Mouse (Mus musculus) adrenal gland, postnatal 36 days (tissue): ENCODE results near the gene Bex6. TPM values are rescaled to one million over a fixed set of nuclear protein-coding genes. Genes with fewer than 3 reads are reported as not detected.

Experiments used
- DNase-seq, 2 experiments: peaks; one replicate each; pipeline ENCODE4 v3.0.0; 2021; ENCODE audit warnings: mixed read lengths in 1 of 2
- long read RNA-seq, 2 experiments: library from polyadenylated mRNA; stranded (forward); transcript quantifications; one replicate each; pipeline ENCODE4 v2.0.0; 2021; ENCODE audit warnings: borderline sequencing depth in 2 of 2
- total RNA-seq, 2 experiments: library from RNA; stranded (reverse); gene quantifications; 2 replicates each; pipeline ENCODE4 v1.2.3; 2021

The Bex6 gene
- not detected for total RNA-seq
- long read RNA-seq, experiment 1: 0 reads
- long read RNA-seq, experiment 2: 0 reads

DNA sequence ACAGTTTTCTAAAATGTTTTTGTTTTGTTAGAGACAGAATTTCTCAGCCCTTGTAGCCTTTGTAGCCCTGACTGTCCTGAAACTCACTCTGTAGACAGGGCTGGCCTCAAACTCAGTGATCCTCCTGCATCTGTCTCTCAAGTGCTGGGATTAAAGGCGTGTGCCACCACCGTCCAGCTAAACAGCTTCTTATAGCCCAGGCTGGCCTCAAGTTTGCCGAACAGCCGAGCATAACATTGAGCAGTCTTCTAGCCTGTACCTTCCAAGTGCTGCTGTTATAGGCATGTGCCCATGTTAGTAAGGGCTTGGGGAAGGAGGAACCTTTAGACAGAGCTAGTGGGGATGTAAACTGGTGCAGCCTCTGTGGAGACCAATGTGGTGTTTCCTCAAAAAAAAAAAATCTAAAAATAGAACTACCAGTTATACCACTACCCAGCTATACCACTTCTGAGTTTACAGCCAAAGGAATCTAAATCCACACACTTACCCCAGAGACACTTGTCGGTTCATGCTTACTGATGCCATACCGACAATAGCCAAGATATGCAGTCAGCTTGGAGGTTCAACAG lies at the start of gene Bex6:
TSS of gene Bex6 (plus strand) at position 491 of the 569 bp plus-strand sequence.
- DNase-seq: no peak

DNA sequence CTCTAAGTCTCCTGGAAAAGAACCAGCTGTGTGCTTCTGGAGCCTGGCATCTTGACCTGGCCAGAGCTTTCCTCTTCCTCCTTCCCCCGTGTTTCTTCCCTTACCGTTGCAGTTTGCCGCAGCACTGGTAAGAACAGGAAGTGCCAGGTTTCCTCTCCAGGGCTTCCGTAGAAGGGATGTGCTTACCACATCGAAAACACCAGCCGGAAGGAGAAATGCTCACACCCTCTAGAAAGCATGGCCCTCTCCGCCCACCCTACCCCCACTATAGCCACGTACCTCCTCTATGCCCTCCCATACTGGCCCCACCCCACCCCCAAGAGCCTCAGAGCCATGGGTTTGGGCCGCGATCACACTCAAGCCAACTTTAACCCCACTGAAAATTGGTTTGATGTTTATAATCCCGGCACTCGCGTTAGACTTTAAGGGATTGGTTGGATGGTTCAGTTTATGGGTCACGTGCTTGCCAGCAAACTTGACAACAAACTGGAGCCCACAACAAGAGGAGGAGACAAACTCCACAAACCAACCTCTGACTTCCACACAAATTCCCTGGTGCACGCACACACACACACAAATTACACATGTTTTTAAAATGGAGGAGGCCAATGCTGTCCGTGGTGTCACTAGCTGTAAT lies 49.3 kb upstream of the Bex6 start:
- peak; percentile 17 to 36 for DNase-seq

DNA sequence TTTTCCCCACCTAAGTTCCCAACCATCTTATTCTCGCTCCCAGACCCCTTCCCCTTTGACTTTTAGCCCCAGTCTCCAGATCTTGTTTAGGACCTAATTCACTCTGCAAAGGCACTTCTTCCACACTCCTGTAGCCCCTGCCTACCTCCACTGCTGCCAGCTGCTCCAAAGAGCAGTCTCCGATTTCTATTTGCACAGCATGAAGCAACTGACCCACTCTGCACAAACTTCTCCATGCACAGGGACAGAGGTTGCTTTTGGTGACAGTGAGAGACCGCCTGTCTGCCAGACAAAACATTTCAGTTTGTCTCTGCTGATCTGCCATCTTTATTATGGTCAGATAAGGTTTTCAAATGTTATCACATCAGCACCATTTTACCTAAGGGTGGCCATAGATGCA lies 46.5 kb upstream of the Bex6 start:
- DNase-seq: no peak

DNA sequence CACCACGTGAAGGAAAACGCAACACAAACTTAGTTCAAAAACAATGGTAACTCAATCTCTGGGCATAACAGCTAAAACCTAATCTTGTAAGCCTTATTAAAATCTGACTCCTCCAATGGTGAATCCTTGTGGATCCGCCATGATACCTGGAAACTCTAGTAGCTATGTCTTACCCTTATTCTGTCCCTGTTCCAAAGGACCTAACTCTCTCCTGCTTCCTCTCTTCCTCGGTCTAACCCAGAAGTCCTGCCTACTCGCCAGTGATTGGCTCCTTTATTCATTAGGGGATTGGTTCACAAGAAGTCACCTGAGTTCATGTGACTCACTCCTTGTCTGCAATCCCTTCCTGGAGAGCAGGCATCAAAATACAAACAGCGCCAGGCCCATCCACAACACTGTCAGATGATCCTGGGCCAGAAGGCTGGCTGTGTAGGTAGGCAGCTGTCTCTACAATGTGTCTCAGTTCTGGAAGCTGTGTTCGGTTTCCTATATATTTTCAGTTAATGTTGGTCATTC lies 43.7 kb upstream of the Bex6 start:
- DNase-seq: no peak

DNA sequence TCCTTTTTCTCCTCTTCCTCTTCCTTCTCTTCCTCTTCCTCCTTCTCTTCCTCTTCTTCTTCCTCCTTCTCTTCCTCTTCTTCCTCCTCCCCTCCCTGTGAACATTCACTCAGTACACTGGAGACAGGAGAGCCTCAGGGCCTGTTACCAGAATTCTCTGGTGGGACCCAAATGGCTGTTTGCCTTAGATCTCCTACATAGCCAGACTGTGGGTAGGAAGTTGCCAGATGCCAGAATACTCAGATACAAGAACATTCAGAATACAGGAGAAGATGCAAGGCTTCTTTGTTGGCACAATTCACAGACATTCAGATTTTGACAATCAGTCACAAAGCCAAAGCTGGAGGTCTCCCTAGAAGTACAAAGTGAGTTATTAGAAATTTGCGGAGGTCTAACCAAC lies 40.7 kb upstream of the Bex6 start:
- DNase-seq: no peak

DNA sequence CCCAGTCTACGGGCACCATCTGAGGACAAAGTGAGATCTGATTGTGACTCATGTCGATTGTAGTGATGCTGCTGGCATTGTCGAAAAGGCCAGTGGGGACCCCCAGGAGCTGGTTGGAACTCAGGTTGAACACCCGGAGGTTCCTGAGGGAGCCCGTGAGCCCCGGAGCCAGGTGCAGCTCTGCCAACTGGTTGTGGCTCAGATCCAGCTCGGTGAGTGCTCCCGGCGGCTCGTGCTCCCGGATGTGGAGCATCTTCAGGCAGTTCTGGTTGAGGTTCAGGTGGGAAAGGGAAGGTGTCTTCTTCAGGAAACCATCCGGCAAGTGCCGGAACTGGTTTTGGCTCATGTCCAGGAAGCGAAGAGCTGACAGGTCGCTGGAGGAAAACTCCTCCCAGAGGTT lies 35.9 kb upstream of the Bex6 start:
- no peak for DNase-seq

DNA sequence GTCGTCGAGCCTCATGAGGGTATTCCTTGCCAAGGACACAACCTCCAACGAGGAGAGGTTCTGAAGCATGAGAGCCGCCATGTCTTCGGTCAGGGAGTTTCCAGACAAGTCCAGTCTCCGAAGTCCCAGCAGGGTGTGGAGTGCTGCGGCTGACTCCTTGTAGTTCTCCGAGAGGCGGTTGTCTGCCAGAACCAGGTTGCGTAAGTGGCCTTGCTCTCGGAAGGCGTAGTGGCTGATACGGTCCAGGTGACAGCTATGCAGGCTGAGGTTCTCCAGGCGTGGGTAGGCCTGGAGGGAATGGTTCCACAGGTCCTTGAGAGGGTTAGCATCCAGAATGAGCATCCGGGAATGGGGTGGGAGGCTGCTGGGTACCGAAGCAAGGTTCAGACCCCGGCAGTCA lies 35.0 kb upstream of the Bex6 start:
- DNase-seq: peak in 1 of 2 experiments; percentile 18

DNA sequence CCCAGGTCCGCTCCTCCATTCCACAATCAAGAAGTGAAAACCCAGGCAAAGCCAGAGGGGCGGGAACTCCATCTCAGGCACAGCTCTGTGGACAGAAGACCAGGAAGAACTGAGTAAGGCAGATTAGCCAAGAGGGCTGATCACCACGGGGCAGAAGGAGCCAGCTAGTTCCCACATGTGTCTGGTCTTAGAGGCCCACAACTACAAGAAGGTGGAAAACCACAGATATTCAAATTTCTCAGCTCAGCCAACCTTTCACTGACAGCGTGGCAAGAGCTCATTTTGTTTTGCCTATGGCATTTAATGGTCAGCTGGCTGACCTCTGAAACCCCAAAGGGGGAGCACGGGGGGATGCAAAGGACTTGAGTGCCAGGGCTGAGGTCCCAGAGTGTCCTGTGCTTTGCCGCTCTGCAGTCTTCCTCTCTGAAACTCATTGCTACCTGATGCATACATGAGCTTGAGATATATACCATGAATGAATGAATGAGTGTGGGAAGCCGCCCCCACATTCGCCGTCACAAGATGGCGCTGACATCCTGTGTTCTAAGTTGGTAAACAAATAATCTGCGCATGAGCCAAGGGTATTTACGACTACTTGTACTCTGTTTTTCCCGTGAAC lies 31.9 kb upstream of the Bex6 start:
- no peak for DNase-seq

DNA sequence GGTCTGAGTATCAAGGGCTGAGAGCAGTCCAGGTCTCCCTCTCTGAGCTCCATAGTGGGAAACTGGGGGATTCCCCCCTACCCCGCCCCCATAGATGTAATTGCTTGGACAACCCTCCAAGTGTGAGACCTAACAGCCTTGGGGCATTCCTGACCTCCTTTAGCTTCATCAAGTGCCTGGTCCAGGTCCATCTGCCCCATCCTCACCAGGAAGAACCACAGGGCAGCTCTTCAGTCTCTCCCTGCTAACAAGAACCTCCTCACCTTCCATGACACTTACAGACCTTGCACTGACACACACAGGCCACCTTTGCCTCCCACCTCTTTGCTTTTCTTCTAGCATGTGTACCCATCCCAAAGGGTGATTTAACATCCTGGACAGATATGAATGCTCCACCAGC lies 25.6 kb upstream of the Bex6 start:
- DNase-seq: no peak

DNA sequence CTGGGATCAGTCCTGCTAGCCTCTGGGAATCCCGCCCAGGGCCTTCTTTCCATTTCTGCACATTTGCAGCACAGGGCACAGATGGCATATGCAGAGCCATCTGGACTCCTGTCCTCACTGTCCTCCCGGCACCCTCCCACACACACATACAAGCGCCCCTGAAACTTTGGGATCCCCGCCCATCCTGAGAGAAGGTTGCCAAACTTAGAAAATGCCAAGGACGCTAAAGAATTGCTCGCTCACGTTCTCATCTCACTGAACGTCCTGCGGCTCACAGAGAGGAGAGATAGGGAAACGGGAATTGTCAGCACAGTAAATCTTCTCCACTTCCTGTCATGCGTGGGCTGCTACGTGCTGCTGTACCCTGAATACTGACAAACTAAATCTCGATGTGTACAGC lies 25.2 kb upstream of the Bex6 start:
- DNase-seq: peak; percentile 81 to 82

DNA sequence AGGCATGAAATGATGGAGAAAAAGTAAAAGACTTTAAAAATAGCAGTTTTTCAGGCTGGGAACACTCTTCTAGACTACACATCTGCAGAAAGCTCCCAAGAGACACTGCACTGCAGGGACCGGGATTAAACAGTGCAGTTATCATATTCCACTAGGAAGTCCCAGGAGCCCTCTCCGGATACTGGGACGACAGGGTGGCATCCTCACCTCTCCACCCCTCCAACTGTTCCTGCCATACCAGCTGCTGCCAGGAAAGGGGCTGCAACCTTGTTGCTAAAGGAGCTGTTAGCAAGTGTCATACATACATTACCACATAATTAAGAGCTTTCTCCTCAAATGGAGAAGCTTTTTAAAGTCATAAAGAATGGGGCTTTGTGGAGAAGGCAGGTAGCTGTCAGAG lies 22.9 kb upstream of the Bex6 start:
- DNase-seq: no peak

DNA sequence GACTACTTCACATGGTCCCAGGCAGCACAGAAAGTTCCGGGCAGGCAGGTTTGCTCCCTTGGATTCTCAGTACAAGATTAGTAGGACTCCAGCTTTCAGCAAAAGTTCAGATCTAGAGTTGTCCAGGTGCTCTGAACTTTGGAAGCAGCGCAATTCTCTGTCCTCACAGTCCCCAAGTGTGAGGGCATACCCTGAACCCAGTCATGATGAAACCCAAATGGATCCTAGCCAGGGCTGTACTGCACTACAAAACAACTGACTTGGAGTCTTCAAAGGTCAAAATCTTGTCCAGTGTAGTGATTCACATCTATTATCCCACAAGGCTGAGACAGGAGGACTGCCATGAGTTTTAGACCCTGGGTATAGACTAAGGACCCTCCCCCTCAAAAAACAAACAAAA lies 22.3 kb upstream of the Bex6 start:
- DNase-seq: peak; percentile 29 to 52

DNA sequence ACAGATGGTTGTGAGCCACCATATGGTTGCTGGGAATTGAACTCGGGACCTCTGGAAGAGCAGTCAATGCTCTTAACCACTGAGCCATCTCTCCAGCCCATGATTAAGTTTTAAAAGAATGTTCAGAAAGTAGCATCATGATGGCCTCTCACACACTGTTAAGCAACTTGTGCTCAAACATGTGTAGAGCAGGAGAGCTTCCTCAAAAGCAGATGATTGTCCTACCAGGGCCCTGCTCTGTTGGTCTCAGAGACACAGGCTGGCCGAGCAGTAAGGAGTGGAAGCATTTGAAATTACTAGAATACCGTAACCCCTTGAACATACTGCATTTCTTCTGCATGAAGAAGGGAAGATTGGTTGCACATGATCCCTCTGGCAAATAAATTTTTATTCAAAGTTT lies 20.7 kb upstream of the Bex6 start:
- no peak for DNase-seq

DNA sequence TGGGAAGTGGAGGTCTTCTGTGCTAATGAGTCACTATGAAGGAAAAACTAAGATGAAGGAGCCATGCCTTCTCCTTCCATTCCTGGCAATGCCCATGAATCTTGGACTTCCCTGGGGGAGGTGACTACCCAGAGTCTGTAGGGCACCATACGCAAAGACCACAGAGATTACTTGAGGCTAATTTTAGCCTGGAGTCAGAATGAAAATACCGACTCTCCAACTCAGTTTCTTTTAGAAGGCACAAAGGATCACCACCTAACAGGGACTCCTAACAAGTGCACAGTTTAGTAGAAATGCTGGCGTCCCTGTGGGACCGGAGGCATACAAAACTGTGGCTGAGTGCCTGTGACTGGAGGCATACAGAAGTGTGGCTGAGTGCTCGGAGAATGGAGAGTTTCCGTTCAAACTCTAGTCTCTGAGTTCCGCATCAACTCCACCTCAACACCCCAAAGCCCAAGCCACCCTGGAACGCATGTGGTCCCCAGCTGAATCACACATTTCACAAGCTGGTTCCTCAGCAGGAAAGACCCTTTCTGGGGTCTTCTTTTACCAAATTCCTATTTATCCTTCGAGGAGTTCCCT lies 18.8 kb upstream of the Bex6 start:
- no peak for DNase-seq

DNA sequence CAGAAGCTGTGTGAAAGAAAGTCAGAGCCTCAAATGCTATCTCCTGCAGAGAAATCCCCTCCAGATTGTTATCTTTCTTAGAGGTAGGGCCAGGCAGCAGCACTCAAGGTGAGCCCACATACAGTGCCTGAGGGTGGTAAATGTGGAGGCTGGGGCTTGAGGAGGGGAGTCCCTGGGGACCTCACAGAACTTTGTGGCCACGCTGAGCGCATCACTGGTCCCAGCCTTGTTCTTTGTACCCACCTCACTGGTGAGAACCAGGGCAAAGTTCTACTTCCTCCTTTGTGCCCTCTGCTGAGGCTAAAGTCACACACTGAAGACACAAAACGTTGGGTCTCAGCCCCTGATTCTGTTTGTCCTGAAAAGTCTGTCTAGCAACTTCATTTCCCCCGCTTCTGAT lies 16.2 kb upstream of the Bex6 start:
- DNase-seq: no peak

DNA sequence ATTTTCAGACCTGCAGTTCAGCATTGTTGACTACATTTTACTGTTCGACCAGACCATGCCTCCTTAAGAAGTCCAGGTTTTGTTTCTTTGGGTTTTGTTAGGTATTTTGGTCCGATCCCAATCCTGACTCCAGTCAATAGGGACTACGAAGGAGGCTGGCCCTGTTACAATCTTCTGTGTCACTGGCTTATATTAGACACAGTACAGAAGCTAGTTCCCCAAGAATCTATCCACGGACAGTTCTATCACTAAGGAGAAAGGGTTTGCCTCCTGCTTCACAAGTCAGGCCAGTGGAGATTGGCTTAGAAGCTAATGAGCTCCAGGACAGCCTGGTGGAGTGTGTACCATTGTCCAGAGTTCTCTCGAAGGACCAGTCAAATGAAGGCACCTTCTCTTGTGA lies 15.7 kb upstream of the Bex6 start:
- no peak for DNase-seq

DNA sequence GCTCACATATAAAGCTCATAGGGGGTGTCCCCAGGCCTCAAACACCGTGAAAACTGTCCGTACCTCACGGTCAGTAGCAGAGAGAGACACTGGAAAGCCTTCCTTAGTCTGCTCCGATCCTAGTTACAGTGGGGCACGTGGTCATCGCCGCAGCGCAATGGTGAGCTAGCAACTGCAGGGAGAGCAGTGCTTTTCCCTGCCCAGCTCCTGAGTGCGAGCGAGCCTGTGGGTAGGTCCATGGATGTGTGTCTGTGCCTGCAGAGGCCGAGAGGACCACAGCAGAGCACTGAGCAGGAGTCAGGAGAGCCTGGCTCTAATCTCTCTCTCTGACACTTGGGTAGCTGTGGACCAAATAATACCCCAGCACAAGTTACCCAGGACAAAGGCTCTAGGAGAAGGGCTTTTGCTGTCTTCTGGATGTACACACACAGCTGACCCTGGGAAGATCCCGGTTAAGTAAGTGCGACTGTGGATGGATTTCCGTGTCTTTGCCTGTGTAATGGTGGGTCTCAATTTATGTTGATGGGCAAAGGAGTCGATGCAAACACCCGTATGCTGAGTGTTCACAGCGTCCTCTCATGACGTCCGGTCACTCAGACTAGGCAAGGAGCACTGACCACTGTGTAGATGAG lies 15.1 kb upstream of the Bex6 start:
- peak in 1 of 2 experiments; percentile 32 for DNase-seq

DNA sequence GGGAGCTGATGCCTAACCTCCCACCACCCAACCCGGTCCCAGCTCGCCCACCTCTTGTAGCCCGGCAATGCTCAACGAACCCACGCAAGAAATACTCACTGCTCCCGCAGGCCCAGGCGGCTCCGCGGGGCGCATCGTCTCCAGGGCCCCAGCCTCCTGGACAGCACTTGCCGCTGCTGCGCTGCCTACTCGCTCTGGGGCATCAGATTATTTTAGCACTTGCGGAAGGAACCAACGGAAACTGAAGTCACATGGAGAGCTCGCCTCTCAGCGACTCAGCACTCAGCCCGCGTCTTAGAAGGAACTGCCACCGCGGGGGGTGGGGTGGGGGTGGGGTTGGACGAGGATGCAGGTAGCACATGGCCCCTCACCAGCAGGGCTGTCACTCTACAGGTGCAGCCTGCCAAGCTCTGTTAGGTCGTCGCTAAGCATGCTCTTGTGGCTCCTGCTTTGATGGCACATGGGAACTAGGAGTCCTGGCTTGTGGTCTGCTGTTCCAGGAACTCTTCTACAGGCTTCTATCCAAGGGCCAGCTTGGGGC lies 14.3 kb upstream of the Bex6 start, which contains the start of gene Nrros:
TSS of gene Nrros (minus strand) at position 314 of the 541 bp plus-strand sequence.
- DNase-seq: peak; percentile 50 to 60

DNA sequence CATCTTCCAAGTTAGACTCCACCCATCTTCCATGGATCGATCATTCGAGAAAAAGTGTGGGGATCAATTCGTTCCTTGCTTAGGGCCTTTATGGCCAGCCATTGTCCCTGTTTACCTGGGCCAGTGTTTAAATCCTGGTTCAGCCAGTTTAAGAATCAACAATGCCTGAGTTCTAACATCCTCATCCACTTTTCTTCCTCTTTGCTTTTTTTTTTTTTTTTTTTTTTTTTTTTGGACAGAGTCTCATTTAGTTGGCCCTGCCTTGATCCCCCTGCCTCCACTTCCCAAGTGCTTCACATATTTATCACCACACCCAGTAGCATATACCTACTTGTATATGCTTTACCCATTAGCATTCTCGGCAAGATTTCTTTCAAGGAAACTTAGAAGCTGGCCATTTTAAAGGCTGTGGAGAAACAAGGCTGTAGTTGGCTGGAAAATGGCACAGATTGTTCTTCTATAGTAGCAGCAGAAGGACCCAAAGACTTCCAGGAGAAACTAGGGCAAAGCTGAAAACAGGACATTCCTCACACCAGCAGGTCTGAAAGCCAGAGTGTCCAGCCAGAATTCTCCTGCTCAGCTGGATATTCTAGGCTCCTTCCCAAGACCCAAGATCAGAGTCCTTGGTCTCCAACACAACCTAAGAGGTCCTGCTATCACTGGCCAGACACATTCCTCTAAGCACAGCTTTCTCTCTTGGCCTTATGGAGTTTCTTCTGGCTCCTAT lies 11.6 kb upstream of the Bex6 start:
- no peak for DNase-seq

DNA sequence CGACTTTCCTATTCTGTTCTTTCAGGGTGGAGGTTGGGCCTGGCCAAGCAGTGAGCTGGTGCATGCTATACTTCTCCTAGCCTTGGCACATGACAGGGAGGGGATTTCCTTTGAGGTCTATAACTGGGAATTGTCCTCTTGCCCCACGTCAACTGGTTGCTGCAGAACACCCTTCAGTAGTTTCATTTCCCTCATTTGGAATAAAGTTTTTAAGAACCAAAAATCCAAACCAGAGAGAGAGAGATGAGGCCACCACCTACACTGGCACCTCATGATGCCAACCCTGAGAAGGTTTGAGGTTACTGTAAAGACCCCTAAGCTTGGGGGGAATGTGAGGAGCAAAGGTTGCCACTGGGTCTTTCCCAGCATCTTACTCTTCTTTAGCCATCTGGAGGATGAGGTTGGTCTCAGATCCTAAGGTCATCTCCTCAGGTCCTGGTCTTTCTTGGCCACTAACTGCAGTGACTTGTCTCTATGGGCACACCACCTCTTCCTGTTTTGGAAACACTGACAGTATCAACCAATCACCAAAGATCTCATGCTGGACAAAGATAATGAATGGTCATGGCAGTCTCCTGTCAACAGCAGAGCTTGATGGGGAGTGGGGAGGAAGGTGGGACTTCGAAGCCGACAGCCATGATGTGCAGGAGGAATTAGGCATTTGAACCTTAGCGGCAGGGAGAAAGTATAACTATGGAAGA lies 8.4 kb upstream of the Bex6 start:
- no peak for DNase-seq

DNA sequence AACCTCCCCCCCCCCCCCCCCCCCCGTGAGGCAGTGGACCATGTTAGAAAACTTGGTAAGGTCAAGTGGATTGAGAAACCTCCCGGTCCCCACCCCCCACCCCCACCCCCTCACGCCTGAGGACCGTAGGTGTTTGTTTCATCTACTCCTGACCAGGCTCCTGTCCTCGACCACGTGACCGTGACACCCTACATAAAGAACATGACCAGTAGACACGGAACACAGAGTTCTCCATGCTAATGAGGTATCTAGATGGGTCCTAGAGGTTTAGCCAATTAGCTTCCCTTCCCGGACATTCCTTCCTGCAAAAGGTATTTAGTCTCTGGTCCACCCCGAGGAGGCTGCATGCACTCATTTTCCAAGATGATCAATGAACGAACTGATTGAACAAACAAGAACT lies 6.2 kb upstream of the Bex6 start:
- DNase-seq: no peak
